Mouse (Mus musculus) liver, embryonic 14.5 days (tissue): ENCODE data around the gene Dand5.
A peak's percentile ranks its signal among the peaks of the same experiment; 100 is the strongest.

Experiments used
- CTCF ChIP-seq: IDR thresholded peaks from 2 replicates; pipeline ENCODE4 v1.5.1; 2016; ENCODE audit warnings: antibody characterized with exemption, low read depth, control low read depth
- EP300 ChIP-seq: IDR thresholded peaks from 2 replicates; pipeline ENCODE4 v1.6.1; 2016; ENCODE audit warnings: antibody characterized with exemption, low read depth

DNA sequence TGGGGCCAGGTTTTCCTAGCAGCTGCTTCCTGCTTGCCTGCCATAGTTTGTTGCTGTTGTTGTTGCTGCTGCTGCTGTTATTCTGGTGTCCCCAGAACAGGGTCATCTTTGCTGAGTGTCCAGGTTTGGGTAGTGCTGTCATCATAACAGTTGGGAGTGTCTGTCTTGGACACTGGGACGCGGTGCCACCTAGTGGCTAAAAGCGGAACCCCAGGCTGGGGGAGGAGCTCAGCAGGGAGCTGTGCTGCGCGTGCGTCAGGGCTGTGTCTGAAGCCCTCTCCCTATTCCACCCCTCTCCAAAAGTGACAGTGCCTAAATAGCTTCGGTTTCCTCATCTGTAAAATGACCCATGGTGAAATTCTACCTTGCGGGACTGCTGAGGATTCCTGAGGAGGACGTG, 7.1 kb downstream of the Dand5 start:
- TF ChIP-seq CTCF (peak; percentile 99), EP300 (no peak)
